Mouse (Mus musculus) thymus, postnatal 25 days (tissue): ENCODE data around the gene Xirp2.

Experiments used
- DNase-seq: peaks from one replicate; pipeline ENCODE4 v3.0.0; 2022

The Xirp2 gene

DNA sequence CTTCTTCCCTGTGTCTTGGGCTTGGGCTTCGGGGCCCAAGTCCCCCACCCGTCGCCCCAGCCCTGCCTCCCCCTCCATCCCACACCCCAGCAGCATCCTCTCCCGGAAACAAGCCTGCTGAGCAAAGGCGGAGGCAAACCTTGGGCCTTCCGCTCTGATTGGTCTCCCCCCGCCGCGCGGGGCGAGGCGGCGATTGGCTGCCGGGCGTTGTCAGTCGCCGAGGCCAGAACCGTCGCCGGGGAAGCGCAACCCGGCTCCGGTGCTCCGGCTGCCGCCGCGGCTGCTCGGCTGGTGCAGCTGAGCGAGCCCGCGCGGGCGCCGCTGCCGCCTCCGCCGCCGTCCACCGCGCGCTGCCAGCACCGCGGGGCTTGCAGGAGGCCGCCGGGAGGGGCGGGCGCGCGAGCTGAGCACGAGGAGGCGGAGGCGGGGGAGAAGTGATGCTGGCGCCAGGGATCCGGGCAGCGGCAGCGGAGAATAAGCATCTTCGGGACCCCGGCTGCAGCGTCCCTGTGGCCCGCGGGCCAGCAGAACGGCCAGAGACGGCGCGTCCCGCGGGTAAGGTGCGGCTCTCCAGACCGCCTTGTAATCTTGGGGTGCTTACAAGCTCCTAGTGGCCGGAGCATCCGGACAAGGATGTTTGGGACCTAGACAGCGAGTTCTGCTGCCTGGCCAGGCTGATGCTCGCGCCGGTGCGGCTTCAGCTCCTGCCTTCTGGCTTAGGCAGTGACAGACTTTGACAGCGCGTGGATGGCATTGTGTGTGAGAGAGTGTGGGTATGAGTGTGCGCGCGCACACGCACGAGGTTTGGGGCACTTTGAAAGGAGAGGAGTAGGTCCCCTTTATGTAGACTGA, 119.9 kb downstream of the Xirp2 start, which contains the start of gene B3galt1:
TSS of gene B3galt1 (plus strand) at position 392 of the 852 bp plus-strand sequence.
- DNase-seq, result peak; percentile 25

DNA sequence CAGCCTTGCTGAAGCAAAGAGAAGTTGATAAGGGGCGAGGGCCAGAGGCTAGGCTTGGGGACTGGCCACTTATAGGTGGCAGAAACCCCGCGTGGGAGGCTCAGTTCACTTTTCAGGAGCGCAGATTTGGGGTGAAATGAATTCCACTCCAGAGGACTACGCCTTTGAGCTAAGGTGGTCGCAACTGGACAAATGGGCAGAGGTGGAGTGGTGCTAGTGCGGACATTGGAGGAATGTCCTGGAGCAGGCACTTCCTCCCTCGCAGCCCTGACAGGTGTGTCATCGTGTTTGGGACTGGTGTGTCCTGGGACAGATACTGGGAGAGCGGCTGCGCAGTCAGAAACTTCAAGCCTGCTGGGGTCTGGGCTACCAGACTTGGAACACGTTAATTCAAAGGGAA, 120.8 kb downstream of the Xirp2 start:
- no peak for DNase-seq

DNA sequence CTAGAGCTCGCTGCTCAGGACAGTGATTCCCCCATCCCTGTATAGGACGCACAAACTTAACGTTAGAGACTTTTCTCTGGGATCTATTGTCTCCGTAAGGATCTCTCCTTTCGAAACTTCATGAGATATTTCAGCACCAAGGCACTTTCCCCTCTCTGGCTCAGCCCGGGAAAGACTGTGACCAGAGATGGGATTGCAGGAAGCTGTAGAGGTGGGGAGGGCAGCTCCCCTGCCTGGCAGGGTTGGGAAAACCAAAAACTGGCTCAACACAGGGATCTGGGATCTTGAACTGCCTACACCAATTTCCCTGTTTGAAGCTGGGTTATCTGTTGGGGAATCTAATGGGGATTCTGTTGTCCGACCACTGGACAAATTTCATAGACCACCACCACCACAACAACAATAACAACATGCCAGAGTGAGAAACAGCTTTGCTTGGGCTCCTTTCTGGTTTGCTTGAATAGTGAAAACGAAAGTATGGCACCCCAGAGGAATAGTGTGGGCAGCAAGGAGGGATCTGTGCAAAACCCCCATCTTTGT, 121.4 kb downstream of the Xirp2 start:
- no peak for DNase-seq
